Mouse (Mus musculus): ENCODE results near the gene Arsa. TPM values are rescaled to one million over a fixed set of nuclear protein-coding genes. Genes with fewer than 3 reads are reported as not detected.

The Arsa gene
- polyA plus RNA-seq (2016; fragmentation: Nextera tagmentation; extraction: Ambion mirVana), result 15.4 and 15.6 TPM in 2 replicates

DNA sequence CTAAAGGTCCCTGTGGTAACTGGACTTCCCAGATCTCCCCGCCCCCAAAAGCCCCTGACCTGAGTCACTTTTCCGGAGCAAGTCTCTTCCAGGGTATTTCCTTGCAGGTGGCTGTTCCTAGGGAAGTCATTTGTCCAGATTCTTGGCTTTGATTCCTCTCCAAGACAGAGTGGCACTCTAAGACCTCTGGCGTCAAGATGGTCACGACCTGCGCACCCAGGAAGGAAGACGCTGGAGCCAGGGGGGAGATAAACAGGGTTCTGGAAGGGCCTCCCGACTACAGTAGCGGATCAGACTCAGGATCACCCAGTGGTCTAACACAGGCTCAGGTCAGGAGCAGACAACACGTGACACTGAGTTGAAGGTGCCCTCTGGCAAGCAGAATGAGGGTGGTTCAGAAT is at the start of gene Arsa:
Arsa (minus strand) TSS at position 335 of the 401 bp plus-strand sequence.
- Histone ChIP-seq H3K27me3 (replicated peaks) (no peaks in the 10 kb centered on the region), H3K9ac (peak within 1 kb of the TSS; percentile 64), H3K9me3 (no peaks in the 10 kb centered on the region), H3K36me3 (no peaks in the 10 kb centered on the region), H3K27ac (no peak within 1 kb of the TSS), H3K4me1 (peaks cover 8% of the 10 kb centered on the region), H3K4me2 (replicated peaks) (peak within 1 kb of the TSS; percentile 86), H3K4me3 (peak within 1 kb of the TSS; percentile 53)
- 31% methylated on average over 9 of the region's 9 CpGs for WGBS
- ATAC-seq (ENCODE audit: low FRiP score, low read depth), result no peak

DNA sequence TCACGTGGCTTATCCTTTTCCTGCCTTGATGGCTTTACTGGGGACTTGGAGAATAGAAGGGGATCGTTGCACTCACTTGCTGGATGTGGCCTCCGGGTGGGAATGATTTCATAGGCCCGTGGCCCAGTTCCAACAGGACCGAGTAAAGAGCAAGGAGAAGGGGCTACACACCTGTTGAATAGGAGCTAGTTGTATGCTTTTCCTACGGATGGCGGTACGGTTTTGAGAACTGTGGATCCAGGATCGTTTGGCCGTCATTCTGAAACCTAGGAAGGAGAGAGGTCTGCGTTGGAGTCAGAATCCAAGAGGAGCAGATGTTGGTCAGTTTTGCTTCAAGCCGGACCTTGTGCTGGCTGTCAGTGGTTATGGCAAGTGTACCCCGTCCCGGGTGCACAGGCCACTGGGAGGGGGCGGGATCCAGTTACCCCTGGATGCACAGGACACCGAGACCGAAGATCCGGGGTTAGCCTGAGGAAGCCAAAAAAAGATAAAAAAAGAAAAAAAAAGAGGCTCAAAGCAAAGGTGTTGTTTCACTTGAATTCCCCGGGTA is 49.6 kb upstream of the Arsa start:
- ATAC-seq (ENCODE audit: low FRiP score, low read depth), result no peak

DNA sequence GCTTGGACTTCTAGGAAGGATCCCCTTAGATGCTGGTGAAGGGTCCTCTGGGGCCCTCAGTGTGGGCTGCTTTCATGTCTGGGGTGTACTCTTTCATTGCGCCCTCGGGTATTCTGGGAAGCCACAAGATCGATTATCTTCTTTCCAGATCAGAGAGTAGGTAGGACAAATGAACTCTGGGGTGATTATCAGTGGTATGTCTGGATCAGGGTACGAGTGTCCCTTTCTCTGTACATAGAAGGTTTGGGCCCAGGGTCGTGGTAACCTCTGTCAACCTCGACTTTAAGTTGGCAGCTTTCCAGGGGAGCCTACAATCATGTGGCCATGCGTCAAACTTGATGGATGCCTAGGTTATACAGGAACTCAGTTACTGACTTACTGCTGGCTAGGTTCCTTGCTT is 48.7 kb upstream of the Arsa start:
- WGBS, result 76% methylated on average over 7 of the region's 7 CpGs
- no peaks in the 10 kb centered on the region for H3K9me3 ChIP-seq
- no peak overlapping the region for H3K27ac ChIP-seq
- no peak overlapping the region for H3K4me2 ChIP-seq (replicated peaks)
- H3K9ac ChIP-seq, result no peak overlapping the region
- peaks cover 11% of the 10 kb centered on the region for H3K4me1 ChIP-seq
- no peaks in the 10 kb centered on the region for H3K36me3 ChIP-seq
- no peak for ATAC-seq (ENCODE audit: low FRiP score, low read depth)
- no peak overlapping the region for H3K4me3 ChIP-seq
- H3K27me3 ChIP-seq (replicated peaks), result peaks cover 37% of the 10 kb centered on the region

More for the DNA sequence above, 49.6 kb upstream of the Arsa start:
- H3K27me3 ChIP-seq (replicated peaks), result peaks cover 37% of the 10 kb centered on the region
- 91% methylated on average over 19 of the region's 19 CpGs for WGBS
- no peak overlapping the region for H3K4me3 ChIP-seq
- no peak overlapping the region for H3K27ac ChIP-seq
- no peak overlapping the region for H3K4me2 ChIP-seq (replicated peaks)
- no peak overlapping the region for H3K9ac ChIP-seq
- peaks cover 11% of the 10 kb centered on the region for H3K4me1 ChIP-seq
- H3K36me3 ChIP-seq, result no peaks in the 10 kb centered on the region
- no peaks in the 10 kb centered on the region for H3K9me3 ChIP-seq

GRCm38 (mm10) chr15:89525464-89525863 is 48.2 kb upstream of the Arsa start:
- Histone ChIP-seq H3K27ac (no peak overlapping the region), H3K4me1 (peaks cover 11% of the 10 kb centered on the region), H3K9ac (no peak overlapping the region), H3K4me2 (replicated peaks) (no peak overlapping the region), H3K27me3 (replicated peaks) (peaks cover 37% of the 10 kb centered on the region), H3K4me3 (no peak overlapping the region), H3K9me3 (no peaks in the 10 kb centered on the region), H3K36me3 (no peaks in the 10 kb centered on the region)
- 91% methylated on average over 8 of the region's 8 CpGs for WGBS
- no peak for ATAC-seq (ENCODE audit: low FRiP score, low read depth)

DNA sequence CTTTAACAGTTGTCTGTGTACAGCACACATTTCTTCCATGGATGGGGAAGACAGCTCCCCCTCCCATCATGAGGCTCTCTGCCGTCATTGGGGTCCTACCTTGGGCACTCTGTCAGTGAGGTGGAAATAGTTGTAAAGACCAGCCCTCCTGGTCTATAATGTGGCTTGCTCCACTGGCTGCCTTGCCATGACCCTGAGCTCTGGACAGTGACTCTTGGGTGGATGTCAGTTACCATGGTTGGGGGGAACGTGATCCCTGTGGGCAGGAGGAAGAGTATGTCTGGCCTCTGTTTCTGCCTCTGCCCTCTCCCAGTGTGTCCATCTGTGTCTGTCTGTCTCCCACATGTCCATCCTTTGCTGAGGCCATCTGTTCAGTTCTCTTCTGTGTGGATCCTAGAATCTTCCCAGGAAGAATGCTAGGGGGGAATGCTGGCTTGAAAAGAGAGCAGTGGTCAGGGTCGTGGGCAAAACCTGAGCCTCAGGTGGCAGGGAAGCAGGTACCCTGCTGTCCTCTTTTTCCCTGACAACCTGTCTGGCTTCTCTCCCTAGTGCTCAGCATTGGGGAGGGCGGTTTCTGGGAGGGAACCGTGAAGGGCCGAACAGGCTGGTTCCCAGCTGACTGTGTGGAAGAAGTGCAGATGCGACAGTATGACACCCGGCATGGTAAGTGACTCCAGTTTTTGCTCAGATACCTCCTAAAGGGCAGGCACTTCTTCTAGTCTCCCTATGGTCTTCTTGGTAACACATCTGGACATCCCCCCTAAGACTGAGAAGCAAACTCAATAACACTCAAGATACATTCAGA is 47.6 kb upstream of the Arsa start:
- no peak for ATAC-seq (ENCODE audit: low FRiP score, low read depth)

DNA sequence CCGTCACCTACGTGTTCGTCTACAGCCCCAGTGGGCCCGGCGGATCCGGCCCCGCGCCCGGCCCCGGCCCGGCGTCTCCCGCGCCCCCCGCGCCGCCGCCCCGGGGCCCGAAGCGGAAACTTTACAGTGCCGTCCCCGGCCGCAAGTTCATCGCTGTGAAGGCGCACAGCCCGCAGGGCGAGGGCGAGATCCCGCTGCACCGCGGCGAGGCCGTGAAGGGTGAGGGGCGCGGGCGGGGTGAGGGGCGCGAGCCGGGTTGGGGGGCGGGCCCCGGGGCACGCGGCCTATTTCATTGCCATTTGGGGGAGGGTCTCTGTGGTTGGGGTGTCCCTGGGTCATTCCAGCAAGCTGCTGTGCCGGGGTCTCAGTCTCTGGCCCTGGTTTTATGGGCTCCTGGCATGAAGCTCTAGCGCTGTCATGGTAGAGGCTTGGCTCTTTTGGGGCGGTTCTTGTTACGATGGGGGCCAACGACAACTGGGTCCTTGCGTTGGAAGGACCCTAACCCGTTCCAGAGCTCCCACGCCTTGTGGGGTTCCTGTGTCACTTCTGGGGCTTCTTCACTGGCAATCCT is 46.9 kb upstream of the Arsa start:
- Histone ChIP-seq H3K4me3 (peak overlapping the region; percentile 55), H3K27me3 (replicated peaks) (peaks cover 37% of the 10 kb centered on the region), H3K36me3 (no peaks in the 10 kb centered on the region), H3K27ac (no peak overlapping the region), H3K9ac (peak overlapping the region; percentile 51), H3K4me1 (peaks cover 11% of the 10 kb centered on the region), H3K4me2 (replicated peaks) (peak overlapping the region; percentile 96), H3K9me3 (no peaks in the 10 kb centered on the region)
- no peak for ATAC-seq (ENCODE audit: low FRiP score, low read depth)
- WGBS, result 4% methylated on average over 51 of the region's 52 CpGs

More for the DNA sequence above, 47.6 kb upstream of the Arsa start:
- Histone ChIP-seq H3K4me3 (no peak overlapping the region), H3K27ac (no peak overlapping the region), H3K4me1 (peaks cover 11% of the 10 kb centered on the region), H3K4me2 (replicated peaks) (peak overlapping the region; percentile 96), H3K36me3 (no peaks in the 10 kb centered on the region), H3K27me3 (replicated peaks) (peaks cover 37% of the 10 kb centered on the region), H3K9me3 (no peaks in the 10 kb centered on the region), H3K9ac (no peak overlapping the region)
- WGBS, result 67% methylated on average over 8 of the region's 8 CpGs

GRCm38 (mm10) chr15:89523283-89523832 is 46.1 kb upstream of the Arsa start:
- Histone ChIP-seq H3K27ac (no peak overlapping the region), H3K4me1 (peaks cover 11% of the 10 kb centered on the region), H3K36me3 (no peaks in the 10 kb centered on the region), H3K4me3 (peak overlapping the region; percentile 55), H3K4me2 (replicated peaks) (peak overlapping the region; percentile 96), H3K9me3 (no peaks in the 10 kb centered on the region), H3K27me3 (replicated peaks) (peaks cover 37% of the 10 kb centered on the region), H3K9ac (no peak overlapping the region)
- ATAC-seq (ENCODE audit: low FRiP score, low read depth), result no peak
- WGBS, result 4% methylated on average over 41 of the region's 47 CpGs

- 88% methylated on average over 10 of the region's 10 CpGs for WGBS
- no peaks in the 10 kb centered on the region for H3K36me3 ChIP-seq
- ATAC-seq (ENCODE audit: low FRiP score, low read depth), result no peak
- H3K4me3 ChIP-seq, result no peak overlapping the region
- no peaks in the 10 kb centered on the region for H3K9me3 ChIP-seq
- peak overlapping the region; percentile 96 for H3K4me2 ChIP-seq (replicated peaks)
- H3K27me3 ChIP-seq (replicated peaks), result peaks cover 37% of the 10 kb centered on the region
- H3K9ac ChIP-seq, result no peak overlapping the region
- peaks cover 11% of the 10 kb centered on the region for H3K4me1 ChIP-seq
- no peak overlapping the region for H3K27ac ChIP-seq
These were observed 45.5 kb upstream of the Arsa start for GRCm38 (mm10) chr15:89522566-89523282.

DNA sequence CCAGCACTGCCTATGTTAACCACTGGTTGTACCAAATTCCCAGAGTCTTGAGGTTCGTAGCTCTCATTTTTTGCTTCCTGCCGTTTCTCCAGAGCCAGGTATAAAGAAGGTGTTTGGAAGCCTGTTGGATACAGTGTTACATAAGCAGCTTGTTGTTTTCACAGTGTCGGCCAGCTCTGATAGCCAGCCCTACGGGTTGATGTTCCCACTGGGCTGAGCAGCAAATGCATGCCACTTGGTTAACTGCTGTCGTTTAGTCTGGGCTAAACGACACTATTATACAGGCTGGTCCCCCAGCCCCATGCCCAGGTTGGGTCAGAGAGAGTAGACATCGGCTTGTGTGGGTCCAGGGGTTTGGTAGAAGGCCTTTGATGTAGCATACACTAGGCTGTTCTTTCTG is 44.7 kb upstream of the Arsa start:
- no peak for ATAC-seq (ENCODE audit: low FRiP score, low read depth)
- Histone ChIP-seq H3K27ac (no peak overlapping the region), H3K4me3 (no peak overlapping the region), H3K9ac (no peak overlapping the region), H3K4me2 (replicated peaks) (no peak overlapping the region), H3K36me3 (no peaks in the 10 kb centered on the region), H3K27me3 (replicated peaks) (peaks cover 37% of the 10 kb centered on the region), H3K9me3 (no peaks in the 10 kb centered on the region), H3K4me1 (peaks cover 11% of the 10 kb centered on the region)
- WGBS, result 59% methylated on average over 7 of the region's 7 CpGs

GRCm38 (mm10) chr15:89512679-89513078 is 35.5 kb upstream of the Arsa start:
- H3K9ac ChIP-seq, result no peak overlapping the region
- H3K27me3 ChIP-seq (replicated peaks), result no peaks in the 10 kb centered on the region
- H3K27ac ChIP-seq, result no peak overlapping the region
- H3K36me3 ChIP-seq, result no peaks in the 10 kb centered on the region; the same call in 1 of the 2 replicates
- no peak overlapping the region for H3K4me2 ChIP-seq (replicated peaks)
- WGBS, result 82% methylated on average over 4 of the region's 4 CpGs
- ATAC-seq (ENCODE audit: low FRiP score, low read depth), result no peak
- H3K4me3 ChIP-seq, result no peak overlapping the region
- no peaks in the 10 kb centered on the region for H3K9me3 ChIP-seq
- H3K4me1 ChIP-seq, result no peaks in the 10 kb centered on the region

DNA sequence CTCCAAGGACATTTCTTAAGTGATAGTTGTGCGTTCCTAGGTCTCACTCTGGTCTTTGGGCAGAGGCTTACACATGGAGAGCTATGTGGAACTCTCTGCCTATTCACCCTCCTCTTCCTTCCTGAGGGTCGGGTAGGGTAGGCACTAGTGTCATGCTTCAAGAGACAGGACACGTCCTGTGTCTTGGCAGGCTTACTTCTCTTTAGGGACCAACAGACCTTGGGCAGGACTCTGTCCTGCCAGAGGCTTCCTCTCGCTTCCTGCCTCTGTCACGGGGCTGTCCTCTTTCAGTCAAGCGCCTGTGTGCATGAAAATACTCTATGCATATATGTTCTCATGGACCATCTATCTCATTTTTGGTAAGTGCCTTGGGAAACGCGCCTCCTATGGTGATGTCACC is 30.5 kb upstream of the Arsa start:
- Histone ChIP-seq H3K27me3 (replicated peaks) (no peaks in the 10 kb centered on the region), H3K9me3 (no peaks in the 10 kb centered on the region), H3K27ac (no peak overlapping the region), H3K4me3 (no peak overlapping the region), H3K4me1 (no peaks in the 10 kb centered on the region), H3K4me2 (replicated peaks) (no peak overlapping the region), H3K36me3 (peaks cover 22% of the 10 kb centered on the region), H3K9ac (no peak overlapping the region)
- ATAC-seq (ENCODE audit: low FRiP score, low read depth), result no peak
- WGBS, result 90% methylated on average over 8 of the region's 8 CpGs

GRCm38 (mm10) chr15:89504838-89505237 is 27.6 kb upstream of the Arsa start:
- Histone ChIP-seq H3K27me3 (replicated peaks) (peaks cover 11% of the 10 kb centered on the region; the same call in 1 of the 2 replicates), H3K9ac (no peak overlapping the region), H3K4me3 (no peak overlapping the region), H3K36me3 (peaks cover 22% of the 10 kb centered on the region), H3K9me3 (no peaks in the 10 kb centered on the region), H3K4me1 (peaks cover 5% of the 10 kb centered on the region; the same call in 1 of the 2 replicates), H3K4me2 (replicated peaks) (no peak overlapping the region), H3K27ac (no peak overlapping the region)
- 93% methylated on average over 9 of the region's 9 CpGs for WGBS
- ATAC-seq (ENCODE audit: low FRiP score, low read depth), result no peak

Data from neural tube, embryonic 12.5 days (tissue).